Mouse (Mus musculus): ENCODE measurements around the gene Rnf115.
"Not testable (repeated sequence)": the region's sequence is repeated elsewhere in the genome, so short reads cannot be mapped to it uniquely, and the experiment has no call there.

Rnf115 gene

GRCm38 (mm10) chr3:96727343-96727827, at the start of gene Rnf115, which contains the start of gene Polr3c:
TSS of gene Rnf115 (plus strand) at chr3:96727664.
TSS of gene Polr3c (minus strand) at chr3:96727628.
- DNase-seq, result peak; percentile 95 to 97

- no peak for DNase-seq
Observed at GRCm38 (mm10) chr3:96678456-96678855, 49.0 kb upstream of the Rnf115 start.

- no peak for DNase-seq
Observed at GRCm38 (mm10) chr3:96679159-96679674, 48.2 kb upstream of the Rnf115 start.

- no peak for DNase-seq
Observed at GRCm38 (mm10) chr3:96680269-96680956, 47.1 kb upstream of the Rnf115 start.

GRCm38 (mm10) chr3:96683496-96683895, 44.0 kb upstream of the Rnf115 start:
- no peak for DNase-seq

GRCm38 (mm10) chr3:96684151-96684821, 43.2 kb upstream of the Rnf115 start:
- DNase-seq, result no peak

- peak; percentile 37 to 51 for DNase-seq
Observed at GRCm38 (mm10) chr3:96684822-96685156, 42.7 kb upstream of the Rnf115 start.

- DNase-seq, result not testable (repeated sequence)
Observed at GRCm38 (mm10) chr3:96686057-96686456, 41.4 kb upstream of the Rnf115 start.

GRCm38 (mm10) chr3:96688854-96689253, 38.6 kb upstream of the Rnf115 start:
- no peak for DNase-seq

GRCm38 (mm10) chr3:96690298-96690697, 37.2 kb upstream of the Rnf115 start:
- DNase-seq, result no peak

GRCm38 (mm10) chr3:96692506-96692905, 35.0 kb upstream of the Rnf115 start:
- peak; percentile 68 to 77 for DNase-seq

- no peak for DNase-seq
Observed at GRCm38 (mm10) chr3:96693579-96693978, 33.9 kb upstream of the Rnf115 start.

- DNase-seq, result peak; percentile 69 to 82
Observed at GRCm38 (mm10) chr3:96696198-96696765, 31.2 kb upstream of the Rnf115 start, which contains the start of gene Pias3. TSS of gene Pias3 (plus strand) at chr3:96696384.

- DNase-seq, result peak; percentile 91 to 94
Observed at GRCm38 (mm10) chr3:96696766-96697732, 30.4 kb upstream of the Rnf115 start.

- DNase-seq, result peak; percentile 48 to 54
Observed at GRCm38 (mm10) chr3:96698993-96699690, 28.3 kb upstream of the Rnf115 start.

GRCm38 (mm10) chr3:96700376-96700775, 27.1 kb upstream of the Rnf115 start:
- peak; percentile 56 to 69 for DNase-seq

GRCm38 (mm10) chr3:96701003-96701402, 26.5 kb upstream of the Rnf115 start:
- no peak for DNase-seq

GRCm38 (mm10) chr3:96704778-96705177, 22.7 kb upstream of the Rnf115 start:
- DNase-seq, result peak; percentile 46 to 57

GRCm38 (mm10) chr3:96706217-96706616, 21.2 kb upstream of the Rnf115 start:
- DNase-seq, result no peak

- DNase-seq, result no peak
Observed at GRCm38 (mm10) chr3:96706984-96707383, 20.5 kb upstream of the Rnf115 start.

GRCm38 (mm10) chr3:96707903-96708683, 19.4 kb upstream of the Rnf115 start, which contains the start of gene Nudt17:
TSS of gene Nudt17 (minus strand) at chr3:96708562.
- DNase-seq, result peak; percentile 94 to 96

Measured in cerebellum, postnatal 10 days (tissue).